Mouse (Mus musculus): ENCODE measurements around the gene Sirt3. TPM values are rescaled to one million over a fixed set of nuclear protein-coding genes. Genes with fewer than 3 reads are reported as not detected.
A peak's percentile ranks its signal among the peaks of the same experiment; 100 is the strongest.

Gene Sirt3
- polyA plus RNA-seq, 1 experiment from 2014 or later: 23.5 TPM

DNA sequence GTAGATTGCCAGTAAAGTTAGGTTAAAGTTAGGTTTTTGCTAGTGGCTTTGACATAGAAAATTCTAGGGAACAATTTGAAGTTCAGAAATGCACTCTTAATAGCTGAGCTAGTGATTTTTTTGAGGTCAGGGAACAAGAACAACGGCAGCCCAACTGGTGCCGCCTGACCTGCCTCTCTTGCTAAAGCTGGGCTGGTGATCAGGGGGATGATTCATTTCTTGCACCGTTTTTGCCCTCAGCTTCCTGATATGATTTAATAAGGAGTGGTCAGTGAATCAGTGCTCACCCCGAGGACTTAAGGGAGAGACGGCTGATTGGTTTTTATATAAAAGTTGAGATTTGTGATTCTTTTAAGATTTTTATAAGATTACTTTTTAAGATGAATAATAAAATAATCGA lies 50.7 kb downstream of the Sirt3 start:
- no peak for ATAC-seq (ENCODE audit: low read depth)
- no peaks in the 10 kb centered on the region for H3K36me3 ChIP-seq (ENCODE audit: control insufficient read depth, insufficient read depth, low read length)
- H3K27me3 ChIP-seq (ENCODE audit: control insufficient read depth, insufficient read depth, low read depth, low read length): no peaks in the 10 kb centered on the region
- no peak overlapping the region for H3K4me3 ChIP-seq (ENCODE audit: low read length)
- no peak overlapping the region for H3K27ac ChIP-seq (ENCODE audit: low read length)
- WGBS: 54% methylated on average over 6 of the region's 6 CpGs
- no peaks in the 10 kb centered on the region for H3K9me3 ChIP-seq (ENCODE audit: control insufficient read depth, low read length)
- H3K9ac ChIP-seq (ENCODE audit: low read length): no peak overlapping the region
- no peak overlapping the region for H3K4me2 ChIP-seq (ENCODE audit: low read depth, low read length)
- H3K4me1 ChIP-seq (replicated peaks; ENCODE audit: control insufficient read depth, insufficient read depth, low read length): no peaks in the 10 kb centered on the region

DNA sequence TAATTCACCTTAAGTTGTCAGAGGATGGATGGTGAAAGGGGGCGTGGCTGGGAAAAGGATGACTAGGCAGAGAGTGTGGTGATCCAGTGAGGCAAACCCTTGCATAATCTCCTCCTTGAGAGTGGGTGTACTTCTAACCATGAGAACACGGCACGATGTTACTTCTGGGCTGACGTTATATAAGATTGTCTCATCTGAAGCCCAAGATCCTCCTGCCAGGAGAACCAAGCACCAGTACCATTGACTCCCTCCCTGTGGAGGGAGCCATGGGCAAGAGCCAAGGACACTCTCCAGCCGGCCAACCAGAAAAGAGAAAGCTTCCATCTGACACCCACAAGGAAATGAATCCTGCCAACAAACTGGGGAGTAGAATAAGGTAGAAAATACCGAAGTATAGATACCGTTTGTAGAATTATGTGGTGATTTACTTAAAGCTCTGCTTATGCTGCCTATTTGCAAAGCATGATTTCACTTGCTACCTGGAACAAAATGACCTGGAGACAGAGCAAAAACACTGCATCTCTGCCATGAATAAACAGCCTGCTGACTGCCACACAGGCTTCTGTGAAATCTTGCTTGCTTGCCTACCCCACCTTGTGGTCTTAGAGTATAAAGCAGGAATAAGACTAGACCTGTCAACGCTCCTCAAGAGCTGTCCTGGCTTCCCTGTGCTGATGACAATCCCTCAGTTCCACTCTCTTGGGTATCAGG lies 53.8 kb downstream of the Sirt3 start:
- Histone ChIP-seq H3K4me3 (ENCODE audit: low read length) (no peak overlapping the region), H3K27me3 (ENCODE audit: control insufficient read depth, insufficient read depth, low read depth, low read length) (no peaks in the 10 kb centered on the region), H3K4me2 (ENCODE audit: low read depth, low read length) (no peak overlapping the region), H3K9me3 (ENCODE audit: control insufficient read depth, low read length) (no peaks in the 10 kb centered on the region), H3K9ac (ENCODE audit: low read length) (no peak overlapping the region), H3K4me1 (replicated peaks; ENCODE audit: control insufficient read depth, insufficient read depth, low read length) (no peaks in the 10 kb centered on the region), H3K27ac (ENCODE audit: low read length) (no peak overlapping the region), H3K36me3 (ENCODE audit: control insufficient read depth, insufficient read depth, low read length) (no peaks in the 10 kb centered on the region)
- ATAC-seq (ENCODE audit: low read depth): no peak
- WGBS: 18% methylated on average over 8 of the region's 8 CpGs

DNA sequence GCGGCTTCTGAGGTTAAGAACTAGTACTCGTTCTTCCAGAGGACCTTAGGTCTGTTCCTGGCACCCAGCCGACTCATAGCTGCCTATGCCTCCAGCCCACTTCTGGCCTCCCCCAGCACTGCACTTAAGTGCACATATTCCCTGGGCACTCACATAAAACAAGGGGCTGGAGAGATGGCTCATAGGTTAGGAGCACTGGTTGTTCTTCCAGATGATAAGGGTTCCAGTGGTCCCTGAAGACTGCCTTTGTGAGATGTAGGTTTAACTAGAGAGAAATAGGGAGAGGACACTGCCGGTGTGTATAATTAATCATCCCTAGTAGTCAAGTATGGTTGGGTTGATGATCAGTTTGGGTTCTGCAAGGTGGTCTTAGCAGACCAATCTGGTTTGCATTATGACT lies 59.4 kb downstream of the Sirt3 start:
- Histone ChIP-seq H3K9me3 (ENCODE audit: control insufficient read depth, low read length) (no peaks in the 10 kb centered on the region), H3K27ac (ENCODE audit: low read length) (no peak overlapping the region), H3K4me1 (replicated peaks; ENCODE audit: control insufficient read depth, insufficient read depth, low read length) (no peaks in the 10 kb centered on the region; the same call in 1 of the 2 replicates), H3K9ac (ENCODE audit: low read length) (no peak overlapping the region), H3K4me3 (ENCODE audit: low read length) (no peak overlapping the region), H3K36me3 (ENCODE audit: control insufficient read depth, insufficient read depth, low read length) (no peaks in the 10 kb centered on the region), H3K27me3 (ENCODE audit: control insufficient read depth, insufficient read depth, low read depth, low read length) (no peaks in the 10 kb centered on the region), H3K4me2 (ENCODE audit: low read depth, low read length) (no peak overlapping the region)
- no peak for ATAC-seq (ENCODE audit: low read depth)
- 87% methylated on average over 4 of the region's 4 CpGs for WGBS

DNA sequence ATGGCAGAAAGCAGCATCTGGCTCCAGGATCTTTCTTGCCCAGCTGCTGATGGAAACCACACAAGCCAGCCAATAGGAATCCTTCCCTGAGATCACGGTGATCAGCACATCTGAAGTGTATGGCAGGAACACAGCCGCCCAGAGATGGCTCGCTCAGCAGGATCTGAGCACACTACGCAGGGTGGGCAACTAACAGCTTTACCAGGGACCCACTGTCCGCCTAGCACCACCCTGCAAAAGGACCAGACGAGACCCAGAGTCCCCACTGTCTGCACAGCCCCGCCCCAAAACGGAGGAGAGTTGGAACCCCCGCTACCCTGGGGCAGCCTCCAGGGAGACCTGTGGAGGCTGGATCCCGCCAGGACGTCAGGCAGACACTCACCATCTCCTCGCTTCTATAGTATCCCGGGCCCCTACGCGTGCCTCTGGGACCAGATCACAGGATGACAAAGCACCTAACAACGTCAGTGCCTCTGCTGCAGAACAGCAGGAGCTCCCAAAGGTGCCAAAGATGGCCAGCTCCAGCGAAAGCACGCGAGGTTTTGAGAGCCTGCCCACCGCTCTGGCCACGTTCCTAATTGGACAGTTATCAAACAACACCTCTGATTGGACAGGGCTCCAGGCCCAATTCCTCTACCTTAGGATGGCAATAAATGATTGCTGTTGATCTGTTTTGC lies 60.3 kb downstream of the Sirt3 start, which contains the start of gene Zfp941:
Gene Zfp941 (minus strand): TSS at position 526 of the 677 bp plus-strand sequence.
- Histone ChIP-seq H3K9me3 (ENCODE audit: control insufficient read depth, low read length) (no peaks in the 10 kb centered on the region), H3K27me3 (ENCODE audit: control insufficient read depth, insufficient read depth, low read depth, low read length) (no peaks in the 10 kb centered on the region), H3K27ac (ENCODE audit: low read length) (no peak within 1 kb of the TSS), H3K4me3 (ENCODE audit: low read length) (peak within 1 kb of the TSS; percentile 45), H3K4me1 (replicated peaks; ENCODE audit: control insufficient read depth, insufficient read depth, low read length) (no peaks in the 10 kb centered on the region; the same call in 1 of the 2 replicates), H3K36me3 (ENCODE audit: control insufficient read depth, insufficient read depth, low read length) (no peaks in the 10 kb centered on the region), H3K9ac (ENCODE audit: low read length) (peak within 1 kb of the TSS; percentile 61), H3K4me2 (ENCODE audit: low read depth, low read length) (peak within 1 kb of the TSS; percentile 67)
- ATAC-seq (ENCODE audit: low read depth): 0 out of 2 replicates have a peak, but pooled peaks have one; percentile 28
- WGBS: 2% methylated on average over 21 of the region's 21 CpGs

DNA sequence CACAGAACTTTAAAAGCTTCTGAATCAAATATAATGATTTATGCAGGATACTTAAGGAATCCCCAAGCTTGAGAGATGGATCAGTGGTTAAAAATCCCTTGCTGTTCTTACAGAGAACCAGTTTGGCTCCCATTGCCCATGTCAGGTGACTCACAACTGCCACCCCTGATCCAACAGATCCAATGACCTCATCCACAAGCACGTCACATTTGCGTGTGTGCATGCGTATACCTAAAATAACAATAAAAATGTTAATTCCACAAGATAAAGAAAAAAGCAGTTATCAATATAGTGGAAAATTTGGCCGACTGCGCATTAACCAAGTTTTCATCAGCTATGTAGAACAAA lies 60.8 kb downstream of the Sirt3 start:
- no peak for ATAC-seq (ENCODE audit: low read depth)
- H3K4me3 ChIP-seq (ENCODE audit: low read length): peak overlapping the region; percentile 45
- H3K9ac ChIP-seq (ENCODE audit: low read length): no peak overlapping the region
- H3K36me3 ChIP-seq (ENCODE audit: control insufficient read depth, insufficient read depth, low read length): no peaks in the 10 kb centered on the region
- peak overlapping the region; percentile 67 for H3K4me2 ChIP-seq (ENCODE audit: low read depth, low read length)
- 44% methylated on average over 5 of the region's 5 CpGs for WGBS
- H3K27me3 ChIP-seq (ENCODE audit: control insufficient read depth, insufficient read depth, low read depth, low read length): no peaks in the 10 kb centered on the region
- no peaks in the 10 kb centered on the region for H3K9me3 ChIP-seq (ENCODE audit: control insufficient read depth, low read length)
- no peak overlapping the region for H3K27ac ChIP-seq (ENCODE audit: low read length)
- no peaks in the 10 kb centered on the region; the same call in 1 of the 2 replicates for H3K4me1 ChIP-seq (replicated peaks; ENCODE audit: control insufficient read depth, insufficient read depth, low read length)

DNA sequence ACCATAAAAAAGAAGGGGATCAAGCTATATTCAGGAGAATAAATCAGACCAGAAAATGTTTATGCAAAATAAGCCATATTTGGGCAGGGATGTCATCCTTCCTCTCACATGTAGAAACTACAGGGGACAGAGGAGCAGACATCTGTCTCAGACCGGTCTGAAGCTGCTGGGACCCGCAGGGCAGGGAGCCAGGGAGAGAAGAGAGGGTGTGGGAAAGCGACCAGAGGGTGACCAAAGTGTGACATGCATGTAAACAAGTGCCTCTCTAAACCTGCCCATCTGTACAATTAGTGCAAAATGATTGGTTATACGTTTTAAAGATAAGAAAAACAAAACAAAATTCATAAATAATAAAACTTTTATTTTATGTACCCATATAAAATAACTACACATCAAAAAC lies 61.9 kb downstream of the Sirt3 start:
- Histone ChIP-seq H3K9ac (ENCODE audit: low read length) (no peak overlapping the region), H3K27me3 (ENCODE audit: control insufficient read depth, insufficient read depth, low read depth, low read length) (no peaks in the 10 kb centered on the region), H3K4me3 (ENCODE audit: low read length) (no peak overlapping the region), H3K36me3 (ENCODE audit: control insufficient read depth, insufficient read depth, low read length) (no peaks in the 10 kb centered on the region), H3K9me3 (ENCODE audit: control insufficient read depth, low read length) (no peaks in the 10 kb centered on the region), H3K4me1 (replicated peaks; ENCODE audit: control insufficient read depth, insufficient read depth, low read length) (no peaks in the 10 kb centered on the region; the same call in 1 of the 2 replicates), H3K27ac (ENCODE audit: low read length) (no peak overlapping the region), H3K4me2 (ENCODE audit: low read depth, low read length) (no peak overlapping the region)
- ATAC-seq (ENCODE audit: low read depth): no peak
- 34% methylated on average over 4 of the region's 4 CpGs for WGBS

Other genes with a start within 250 kb of the Sirt3 start
- gene Olfr53, start 235.9 kb downstream of the Sirt3 start, polyA plus RNA-seq (2015; fragmentation: Nextera tagmentation; extraction: Ambion mirVana): not detected in 2 replicates
- not detected in 2 replicates for gene Olfr539, start 222.4 kb downstream of the Sirt3 start, polyA plus RNA-seq (2015; fragmentation: Nextera tagmentation; extraction: Ambion mirVana)
- gene Olfr45, start 200.4 kb downstream of the Sirt3 start, polyA plus RNA-seq (2015; fragmentation: Nextera tagmentation; extraction: Ambion mirVana): not detected in 2 replicates
- not detected in 2 replicates for gene Olfr541, start 185.0 kb downstream of the Sirt3 start, polyA plus RNA-seq (2015; fragmentation: Nextera tagmentation; extraction: Ambion mirVana)
- gene Cyp2e1, start 118.6 kb downstream of the Sirt3 start, polyA plus RNA-seq (2015; fragmentation: Nextera tagmentation; extraction: Ambion mirVana): 0.43 and 0.63 TPM in 2 replicates
- gene Syce1, start 94.5 kb downstream of the Sirt3 start, polyA plus RNA-seq (2015; fragmentation: Nextera tagmentation; extraction: Ambion mirVana): 0.24 and 0.40 TPM in 2 replicates
- 0.38 and 0.74 TPM in 2 replicates for gene Zfp941, start 60.1 kb downstream of the Sirt3 start, polyA plus RNA-seq (2015; fragmentation: Nextera tagmentation; extraction: Ambion mirVana)
- gene Urah, start 47.3 kb downstream of the Sirt3 start, polyA plus RNA-seq (2015; fragmentation: Nextera tagmentation; extraction: Ambion mirVana): 5.5 and 9.7 TPM in 2 replicates
- 0.39 TPM in 1 of 2 replicates, not detected in the other for gene Scgb1c1, start 36.8 kb downstream of the Sirt3 start, polyA plus RNA-seq (2015; fragmentation: Nextera tagmentation; extraction: Ambion mirVana)
- not detected in 2 replicates for gene Odf3, start 34.5 kb downstream of the Sirt3 start, polyA plus RNA-seq (2015; fragmentation: Nextera tagmentation; extraction: Ambion mirVana)
- not detected in 2 replicates for gene Gm45785, start 26.0 kb downstream of the Sirt3 start, polyA plus RNA-seq (2015; fragmentation: Nextera tagmentation; extraction: Ambion mirVana)
- gene Ric8a, start 25.4 kb downstream of the Sirt3 start, polyA plus RNA-seq (2015; fragmentation: Nextera tagmentation; extraction: Ambion mirVana): 59.0 and 64.3 TPM in 2 replicates
- 40.3 and 44.2 TPM in 2 replicates for gene Bet1l, start 24.7 kb downstream of the Sirt3 start, polyA plus RNA-seq (2015; fragmentation: Nextera tagmentation; extraction: Ambion mirVana)
- gene Psmd13, start 341 bp downstream of the Sirt3 start, polyA plus RNA-seq (2015; fragmentation: Nextera tagmentation; extraction: Ambion mirVana): 211 and 213 TPM in 2 replicates
- 10.0 and 14.1 TPM in 2 replicates for gene Cox8b, start 18.1 kb upstream of the Sirt3 start, polyA plus RNA-seq (2015; fragmentation: Nextera tagmentation; extraction: Ambion mirVana)
- gene Nlrp6, start 38.6 kb upstream of the Sirt3 start, polyA plus RNA-seq (2015; fragmentation: Nextera tagmentation; extraction: Ambion mirVana): 0.16 and 0.88 TPM in 2 replicates
- 20.5 and 23.4 TPM in 2 replicates for gene Pgghg, start 59.1 kb upstream of the Sirt3 start, polyA plus RNA-seq (2015; fragmentation: Nextera tagmentation; extraction: Ambion mirVana)
- gene Ifitm5, start 68.0 kb upstream of the Sirt3 start, polyA plus RNA-seq (2015; fragmentation: Nextera tagmentation; extraction: Ambion mirVana): 2.8 and 6.6 TPM in 2 replicates
- 0.67 TPM in 1 of 2 replicates, not detected in the other for gene Gm45717, start 73.6 kb upstream of the Sirt3 start, polyA plus RNA-seq (2015; fragmentation: Nextera tagmentation; extraction: Ambion mirVana)
- gene Ifitm2, start 73.7 kb upstream of the Sirt3 start, polyA plus RNA-seq (2015; fragmentation: Nextera tagmentation; extraction: Ambion mirVana): 949 and 984 TPM in 2 replicates
- 38.8 and 49.1 TPM in 2 replicates for gene Ifitm1, start 84.9 kb upstream of the Sirt3 start, polyA plus RNA-seq (2015; fragmentation: Nextera tagmentation; extraction: Ambion mirVana)
- gene Ifitm3, start 128.5 kb upstream of the Sirt3 start, polyA plus RNA-seq (2015; fragmentation: Nextera tagmentation; extraction: Ambion mirVana): 262 and 316 TPM in 2 replicates
- gene Ifitm6, start 135.6 kb upstream of the Sirt3 start, polyA plus RNA-seq (2015; fragmentation: Nextera tagmentation; extraction: Ambion mirVana): 1.5 and 1.8 TPM in 2 replicates
- not detected in 2 replicates for gene Gm17387, start 146.8 kb upstream of the Sirt3 start, polyA plus RNA-seq (2015; fragmentation: Nextera tagmentation; extraction: Ambion mirVana)
- 3.2 and 3.8 TPM in 2 replicates for gene B4galnt4, start 178.8 kb upstream of the Sirt3 start, polyA plus RNA-seq (2015; fragmentation: Nextera tagmentation; extraction: Ambion mirVana)
- gene Pkp3, start 195.9 kb upstream of the Sirt3 start, polyA plus RNA-seq (2015; fragmentation: Nextera tagmentation; extraction: Ambion mirVana): 16.6 and 18.5 TPM in 2 replicates
- gene Sigirr, start 218.3 kb upstream of the Sirt3 start, polyA plus RNA-seq (2015; fragmentation: Nextera tagmentation; extraction: Ambion mirVana): 17.7 and 20.4 TPM in 2 replicates
- gene Ano9, start 235.5 kb upstream of the Sirt3 start, polyA plus RNA-seq (2015; fragmentation: Nextera tagmentation; extraction: Ambion mirVana): 6.7 and 6.9 TPM in 2 replicates
- 60.3 and 65.2 TPM in 2 replicates for gene Ptdss2, start 240.1 kb upstream of the Sirt3 start, polyA plus RNA-seq (2015; fragmentation: Nextera tagmentation; extraction: Ambion mirVana)